Mouse (Mus musculus) lung, embryonic 14.5 days (tissue): Measurements from ENCODE around the gene Tceanc2. TPM values are rescaled to one million over a fixed set of nuclear protein-coding genes. Genes with fewer than 3 reads are reported as not detected.
A peak's percentile ranks its signal among the peaks of the same experiment; 100 is the strongest.

Source experiments
- ATAC-seq: fragments of 200-750 bp; cut with Nextera tagmentation; 2 replicates; pipeline ENCODE4 v1.8.0; 2017; ENCODE audit warnings: mild to moderate bottlenecking, moderate TSS enrichment, moderate library complexity; ENCODE audit not compliant: insufficient read depth
- DNase-seq: peaks from one replicate; pipeline ENCODE4 v3.0.0-alpha.2; 2015
- H3K27ac ChIP-seq: fragments of 300-500 bp; sonication (generic); 2 replicates; pipeline ENCODE4 v1.5.1; 2014; ENCODE audit warnings: low read depth, mild to moderate bottlenecking, moderate library complexity
- H3K27me3 ChIP-seq: fragments of 300-500 bp; sonication (generic); 2 replicates; pipeline ENCODE4 v1.6.1; 2014; ENCODE audit warnings: low read length, control low read depth; ENCODE audit not compliant: insufficient read depth
- H3K36me3 ChIP-seq: fragments of 300-500 bp; sonication (generic); 2 replicates; pipeline ENCODE4 v1.6.1; 2014; ENCODE audit warnings: control low read depth; ENCODE audit not compliant: insufficient read depth
- H3K4me1 ChIP-seq: fragments of 300-500 bp; sonication (generic); 2 replicates; pipeline ENCODE4 v1.6.1; 2014; ENCODE audit warnings: antibody characterized with exemption, control low read depth; ENCODE audit not compliant: insufficient read depth
- H3K4me2 ChIP-seq: fragments of 300-500 bp; sonication (generic); 2 replicates; pipeline ENCODE4 v1.6.1; 2014; ENCODE audit warnings: mild to moderate bottlenecking
- H3K4me3 ChIP-seq: fragments of 300-500 bp; sonication (generic); 2 replicates; pipeline ENCODE4 v1.5.1; 2014; ENCODE audit warnings: low read depth, low read length
- H3K9ac ChIP-seq: fragments of 300-500 bp; sonication (generic); 2 replicates; pipeline ENCODE4 v1.6.1; 2014
- H3K9me3 ChIP-seq: fragments of 300-500 bp; sonication (generic); 2 replicates; pipeline ENCODE4 v1.6.1; 2016; ENCODE audit warnings: low read depth, low read length, control low read depth
- CTCF ChIP-seq: IDR thresholded peaks from 2 replicates; pipeline ENCODE4 v1.5.1; 2016; ENCODE audit warnings: antibody characterized with exemption, low read depth
- WGBS: fragments of 180-500 bp; shearing (Covaris S2); extraction: QIAGEN DNeasy Blood & Tissue Kit; methylation state at CpG from one replicate; pipeline ENCODE4 v1.1.7; 2014; 5-methylcytosine and 5-hydroxymethylcytosine counted together
- polyA plus RNA-seq: library from polyadenylated mRNA; unstranded; fragments of >200 nt; fragmentation: Nextera tagmentation; extraction: Ambion mirVana; gene quantifications from 2 replicates; pipeline ENCODE4 v1.2.1, GENCODE M21; 2014

Gene Tceanc2
- polyA plus RNA-seq, 1 experiment from 2014 or later, result 28.3 TPM

- Histone ChIP-seq H3K27ac (no peak overlapping the region), H3K9ac (no peak overlapping the region), H3K4me3 (no peak overlapping the region), H3K9me3 (no peaks in the 10 kb centered on the region), H3K4me1 (peaks cover 3% of the 10 kb centered on the region), H3K4me2 (no peak overlapping the region), H3K36me3 (peaks cover 14% of the 10 kb centered on the region; the same call in 1 of the 2 replicates), H3K27me3 (no peaks in the 10 kb centered on the region)
- no peak for TF ChIP-seq CTCF
- no peak for ATAC-seq
- no peak for DNase-seq
- WGBS, result 42% methylated on average over 37 of the region's 37 CpGs
These were observed 39.7 kb downstream of the Tceanc2 start for GRCm38 (mm10) chr4:107138948-107139835.

- H3K36me3 ChIP-seq, result 0 out of 2 replicates have a peak, but pooled peaks cover 9% of the 10 kb centered on the region
- ATAC-seq (no peak), DNase-seq (no peak)
- no peaks in the 10 kb centered on the region for H3K27me3 ChIP-seq
- TF ChIP-seq CTCF, result no peak
- H3K4me2 ChIP-seq, result no peak overlapping the region
- 44% methylated on average over 3 of the region's 3 CpGs for WGBS
- H3K4me3 ChIP-seq, result no peak overlapping the region
- H3K4me1 ChIP-seq, result peaks cover 3% of the 10 kb centered on the region
- no peak overlapping the region for H3K9ac ChIP-seq
- no peak overlapping the region for H3K27ac ChIP-seq
- no peaks in the 10 kb centered on the region for H3K9me3 ChIP-seq
These were observed 42.4 kb downstream of the Tceanc2 start for GRCm38 (mm10) chr4:107136531-107136930.

GRCm38 (mm10) chr4:107135663-107136062 is 43.3 kb downstream of the Tceanc2 start:
- H3K4me3 ChIP-seq, result no peak overlapping the region
- no peak overlapping the region for H3K4me2 ChIP-seq
- H3K27me3 ChIP-seq, result no peaks in the 10 kb centered on the region
- peaks cover 3% of the 10 kb centered on the region for H3K4me1 ChIP-seq
- H3K9ac ChIP-seq, result no peak overlapping the region
- no peak for TF ChIP-seq CTCF
- no peaks in the 10 kb centered on the region for H3K9me3 ChIP-seq
- H3K27ac ChIP-seq, result no peak overlapping the region
- WGBS, result 48% methylated on average over 5 of the region's 5 CpGs
- DNase-seq, result no peak
- 0 out of 2 replicates have a peak, but pooled peaks cover 3% of the 10 kb centered on the region for H3K36me3 ChIP-seq
- ATAC-seq, result no peak

- Histone ChIP-seq H3K9ac (no peak overlapping the region), H3K4me3 (no peak overlapping the region), H3K9me3 (no peaks in the 10 kb centered on the region), H3K27me3 (no peaks in the 10 kb centered on the region), H3K27ac (no peak overlapping the region), H3K36me3 (0 out of 2 replicates have a peak, but pooled peaks cover 3% of the 10 kb centered on the region), H3K4me1 (0 out of 2 replicates have a peak, but pooled peaks cover 2% of the 10 kb centered on the region), H3K4me2 (no peak overlapping the region)
- ATAC-seq (no peak), DNase-seq (no peak)
- no peak for TF ChIP-seq CTCF
- WGBS, result 66% methylated on average over 3 of the region's 3 CpGs
These were observed 44.0 kb downstream of the Tceanc2 start for GRCm38 (mm10) chr4:107134891-107135290.

GRCm38 (mm10) chr4:107130534-107130933 is 48.4 kb downstream of the Tceanc2 start:
- Histone ChIP-seq H3K9me3 (no peaks in the 10 kb centered on the region), H3K27ac (no peak overlapping the region), H3K4me1 (0 out of 2 replicates have a peak, but pooled peaks cover 3% of the 10 kb centered on the region), H3K4me3 (no peak overlapping the region), H3K9ac (no peak overlapping the region), H3K27me3 (no peaks in the 10 kb centered on the region), H3K36me3 (no peaks in the 10 kb centered on the region), H3K4me2 (no peak overlapping the region)
- ATAC-seq (peak; percentile 32; the same call in 1 of the 2 replicates), DNase-seq (peak; percentile 52)
- no peak for TF ChIP-seq CTCF
- WGBS, result 22% methylated on average over 9 of the region's 9 CpGs

- Histone ChIP-seq H3K36me3 (no peaks in the 10 kb centered on the region), H3K4me2 (no peak overlapping the region), H3K4me3 (no peak overlapping the region), H3K27me3 (no peaks in the 10 kb centered on the region), H3K9me3 (no peaks in the 10 kb centered on the region), H3K4me1 (0 out of 2 replicates have a peak, but pooled peaks cover 3% of the 10 kb centered on the region), H3K27ac (no peak overlapping the region), H3K9ac (no peak overlapping the region)
- WGBS, result 65% methylated on average over 8 of the region's 8 CpGs
- TF ChIP-seq CTCF, result no peak
- ATAC-seq (no peak), DNase-seq (no peak)
These were observed 49.5 kb downstream of the Tceanc2 start for GRCm38 (mm10) chr4:107129373-107129772.

GRCm38 (mm10) chr4:107127901-107128669 is 50.8 kb downstream of the Tceanc2 start:
- WGBS, result 39% methylated on average over 13 of the region's 13 CpGs
- Histone ChIP-seq H3K27ac (no peak overlapping the region), H3K9ac (no peak overlapping the region), H3K36me3 (no peaks in the 10 kb centered on the region), H3K4me3 (no peak overlapping the region), H3K9me3 (no peaks in the 10 kb centered on the region), H3K4me1 (0 out of 2 replicates have a peak, but pooled peaks cover 3% of the 10 kb centered on the region), H3K27me3 (no peaks in the 10 kb centered on the region), H3K4me2 (no peak overlapping the region)
- DNase-seq (no peak), ATAC-seq (no peak)
- TF ChIP-seq CTCF, result no peak
